Mouse (Mus musculus) small intestine, adult 2 months (tissue): ENCODE measurements at regions not wholly inside any gene's neighbourhood (a gene's known extent, or its start where the extent isn't known, plus 50 kb on each side); places are given as distances from the start of the nearest gene placed in this dataset.

Source experiments
- CTCF ChIP-seq: fragments of 200-500 bp; IDR thresholded peaks from 2 replicates; pipeline ENCODE4 v1.5.1; 2012; ENCODE audit warnings: low read depth, mild to moderate bottlenecking, control low read depth, inconsistent platforms, low read length, moderate library complexity, mixed read lengths; ENCODE audit not compliant: insufficient replicate concordance, insufficient read length; ENCODE audit errors: extremely low read depth
- POLR2A ChIP-seq: fragments of 200-500 bp; IDR thresholded peaks from 2 replicates; pipeline ENCODE4 v1.6.1; 2012; ENCODE audit warnings: low read depth, mild to moderate bottlenecking, control low read depth, inconsistent platforms, low read length, moderate library complexity

GRCm38 (mm10) chr1:185823956-185824355, 293.2 kb downstream of the Lyplal1 start:
- TF ChIP-seq POLR2A (no peak), CTCF (no peak)
